Mouse (Mus musculus) G1E (cell line): ENCODE data around the gene Sec14l3. TPM values are rescaled to one million over a fixed set of nuclear protein-coding genes. Genes with fewer than 3 reads are reported as not detected.
A peak's percentile ranks its signal among the peaks of the same experiment; 100 is the strongest.

Experiments used
- ATAC-seq: 2 replicates; pipeline ENCODE4 v1.8.0; 2016; ENCODE audit warnings: mild to moderate bottlenecking; ENCODE audit not compliant: insufficient number of reproducible peaks, poor library complexity, low FRiP score, severe bottlenecking; ENCODE audit errors: extremely low read depth
- DNase-seq: peaks from one replicate; pipeline ENCODE4 v3.0.0; 2012; ENCODE audit warnings: low spot score
- H3K27me3 ChIP-seq: 2 replicates; pipeline ENCODE4 v1.6.1; 2012; ENCODE audit warnings: mild to moderate bottlenecking, low read length, inconsistent platforms; ENCODE audit not compliant: insufficient read depth
- H3K36me3 ChIP-seq: replicated peaks from 2 replicates; pipeline ENCODE3; 2012; ENCODE audit warnings: mild to moderate bottlenecking, inconsistent platforms
- H3K4me1 ChIP-seq: 2 replicates; pipeline ENCODE4 v1.6.1; 2012; ENCODE audit warnings: low read depth, low read length, inconsistent platforms, mixed read lengths; ENCODE audit not compliant: insufficient read depth
- H3K4me3 ChIP-seq: 2 replicates; pipeline ENCODE4 v1.5.1; 2012; ENCODE audit warnings: low read depth, mild to moderate bottlenecking, inconsistent platforms, low read length, moderate library complexity, mixed read lengths
- H3K9me3 ChIP-seq: replicated peaks from 2 replicates; pipeline ENCODE4 v1.6.1; 2012; ENCODE audit warnings: inconsistent platforms
- CTCF ChIP-seq: IDR thresholded peaks from 2 replicates; pipeline ENCODE4 v1.5.1; 2012; ENCODE audit warnings: low read depth, low read length, inconsistent platforms, mixed read lengths
- GATA1 ChIP-seq: IDR thresholded peaks from 2 replicates; pipeline ENCODE4 v1.6.1; 2012; ENCODE audit warnings: borderline replicate concordance, low read length, inconsistent platforms, mixed read lengths
- GATA2 ChIP-seq: IDR thresholded peaks from 2 replicates; pipeline ENCODE4 v1.6.1; 2012; ENCODE audit warnings: low read depth, low read length, inconsistent platforms, borderline replicate concordance
- POLR2AphosphoS5 ChIP-seq: IDR thresholded peaks from 2 replicates; pipeline ENCODE4 v1.6.1; 2012; ENCODE audit warnings: low read depth, low read length, inconsistent platforms; ENCODE audit not compliant: insufficient replicate concordance
- TAL1 ChIP-seq: conservative IDR thresholded peaks from 2 replicates; pipeline ENCODE4 v1.6.1; 2012; ENCODE audit warnings: low read depth, low read length, inconsistent platforms, mixed read lengths
- polyA plus RNA-seq: library from polyadenylated mRNA; stranded (reverse); fragments of >175 nt; gene quantifications from 2 replicates; pipeline ENCODE4 v1.2.3, GENCODE M21; 2012
- total RNA-seq, 2 experiments: library from RNA; stranded (forward) in 1 of 2; stranded (reverse) in 1 of 2; fragments of 200-1000 nt in 1 of 2; fragments of >200 nt in 1 of 2; fragmentation: Nextera tagmentation in 1 of 2; gene quantifications; 2 replicates each; pipeline ENCODE4 v1.2.3; 2014 to 2017

Sec14l3 gene
- total and polyA plus RNA-seq, 3 experiments: 0.11 TPM; not detected in 2

DNA sequence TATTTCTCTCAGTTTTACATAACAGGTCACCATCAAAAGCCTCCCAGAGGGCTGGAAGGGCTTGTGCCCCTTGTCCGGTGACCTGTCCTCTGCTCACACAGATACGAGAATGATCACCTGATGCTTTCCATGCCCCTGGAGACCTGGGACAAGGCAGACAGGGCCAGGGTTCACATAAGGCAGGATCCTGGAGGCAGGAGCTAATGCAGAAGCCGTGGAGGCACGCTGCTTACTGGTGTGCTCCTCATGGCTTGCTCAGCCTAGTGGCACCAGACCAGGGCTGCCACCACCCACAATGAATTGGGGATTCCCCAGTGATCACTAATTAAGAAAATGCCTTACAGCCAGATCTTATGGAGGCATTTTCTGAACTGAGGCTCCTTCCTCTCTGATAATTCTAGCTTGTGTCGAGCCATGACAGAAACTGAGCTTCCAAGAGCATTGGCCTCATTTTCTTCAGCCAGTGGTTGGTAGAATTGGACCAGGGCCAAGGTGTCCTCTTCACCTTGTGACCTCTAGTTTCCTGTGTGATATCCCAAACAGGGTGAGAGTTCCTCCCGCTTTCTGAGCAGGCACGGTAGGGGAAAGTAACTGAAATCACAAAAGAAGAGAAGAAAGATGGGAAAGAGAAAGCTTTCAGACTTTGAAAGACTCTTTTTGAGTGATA, 13.8 kb downstream of the Sec14l3 start:
- TF ChIP-seq TAL1 (no peak), CTCF (no peak), POLR2AphosphoS5 (no peak), GATA2 (no peak), GATA1 (no peak)
- Histone ChIP-seq H3K4me3 (no peak overlapping the region), H3K9me3 (peaks cover 4% of the 10 kb centered on the region), H3K27me3 (peaks cover 7% of the 10 kb centered on the region; the same call in 1 of the 2 replicates), H3K36me3 (no peaks in the 10 kb centered on the region), H3K4me1 (no peaks in the 10 kb centered on the region)
- ATAC-seq: no peak
- no peak for DNase-seq

GRCm38 (mm10) chr11:4080219-4080618, 15.6 kb downstream of the Sec14l3 start:
- peak; percentile 45; the same call in 1 of the 2 replicates for ATAC-seq
- TF ChIP-seq CTCF: peak; percentile 83
- no peak for TF ChIP-seq TAL1
- peak; percentile 30 for DNase-seq
- peaks cover 16% of the 10 kb centered on the region for H3K27me3 ChIP-seq
- no peak overlapping the region for H3K4me3 ChIP-seq
- no peaks in the 10 kb centered on the region for H3K4me1 ChIP-seq
- no peaks in the 10 kb centered on the region for H3K36me3 ChIP-seq
- H3K9me3 ChIP-seq: peaks cover 4% of the 10 kb centered on the region

DNA sequence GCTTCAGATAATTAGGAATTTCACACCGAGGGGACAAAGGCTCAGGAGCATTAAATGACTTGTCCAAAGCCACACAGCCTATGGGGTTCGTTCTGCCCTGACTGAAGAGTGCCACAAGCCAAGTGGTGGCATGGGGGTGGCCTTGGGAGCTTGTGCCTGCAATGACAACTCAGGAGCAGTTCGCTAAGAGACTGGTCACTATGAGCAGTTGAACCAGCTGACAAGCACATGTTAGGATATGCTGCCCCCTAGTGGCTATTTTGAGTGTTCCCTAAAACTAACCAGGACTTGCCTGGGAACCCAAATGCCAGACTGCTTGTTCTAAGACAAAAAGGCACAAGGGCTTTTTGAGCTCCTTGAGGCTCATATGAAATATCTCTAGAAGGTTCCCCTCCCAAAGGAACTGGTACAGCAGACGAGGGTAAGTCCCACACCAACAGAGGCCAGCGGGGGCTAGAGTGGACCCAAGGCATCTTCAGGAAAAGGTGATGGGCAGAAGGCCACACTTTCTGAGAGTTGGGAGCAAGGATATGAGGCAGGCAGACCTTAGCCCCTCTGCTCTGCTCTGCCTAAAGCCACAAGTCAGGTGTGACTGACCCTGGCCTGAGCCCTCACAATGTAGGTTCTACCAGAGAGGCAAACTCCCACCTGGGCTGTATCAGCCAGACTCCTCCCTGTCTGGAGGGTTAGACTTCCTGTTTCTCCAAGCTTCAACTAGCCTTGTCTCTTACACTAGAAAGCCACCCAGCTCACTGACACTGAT, 18.9 kb downstream of the Sec14l3 start:
- no peak overlapping the region for H3K4me3 ChIP-seq
- ATAC-seq: no peak; the same call in 1 of the 2 replicates
- TF ChIP-seq GATA2 (no peak), GATA1 (no peak), TAL1 (no peak), POLR2AphosphoS5 (no peak), CTCF (peak; percentile 55)
- no peaks in the 10 kb centered on the region for H3K36me3 ChIP-seq
- peaks cover 26% of the 10 kb centered on the region for H3K27me3 ChIP-seq
- H3K4me1 ChIP-seq: peaks cover 5% of the 10 kb centered on the region
- DNase-seq: peak; percentile 38
- H3K9me3 ChIP-seq: peaks cover 4% of the 10 kb centered on the region

- ATAC-seq (no peak), DNase-seq (peak; percentile 21)
- peaks cover 10% of the 10 kb centered on the region for H3K9me3 ChIP-seq
- no peak for TF ChIP-seq GATA1
- TF ChIP-seq POLR2AphosphoS5: no peak
- TF ChIP-seq GATA2: no peak
- no peak for TF ChIP-seq TAL1
- TF ChIP-seq CTCF: no peak
- peaks cover 24% of the 10 kb centered on the region for H3K27me3 ChIP-seq
- peaks cover 5% of the 10 kb centered on the region for H3K4me1 ChIP-seq
- peaks cover 6% of the 10 kb centered on the region for H3K36me3 ChIP-seq
- H3K4me3 ChIP-seq: no peak overlapping the region
These were observed 21.6 kb downstream of the Sec14l3 start for GRCm38 (mm10) chr11:4086246-4086645.

DNA sequence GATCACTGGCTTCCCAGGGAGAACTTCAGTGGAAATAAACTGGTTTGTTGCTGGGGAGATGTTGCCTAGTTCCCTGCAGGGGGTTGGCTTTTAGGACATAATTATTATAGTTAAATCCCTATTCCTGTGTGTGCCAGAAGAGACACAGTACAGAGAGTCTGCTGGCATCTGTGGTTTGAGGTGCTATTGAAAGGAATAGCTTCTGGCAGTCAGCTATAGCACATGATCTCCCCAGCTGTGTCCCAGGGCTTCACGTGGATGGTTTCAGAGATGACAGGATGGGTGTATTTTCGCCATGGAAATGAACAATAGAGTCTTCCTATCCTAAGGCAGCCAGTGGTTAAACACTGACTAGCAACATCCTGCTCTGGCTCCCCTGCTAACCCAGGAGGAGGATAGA, 22.6 kb downstream of the Sec14l3 start:
- no peak for DNase-seq
- H3K9me3 ChIP-seq: peaks cover 18% of the 10 kb centered on the region
- no peak for ATAC-seq

DNA sequence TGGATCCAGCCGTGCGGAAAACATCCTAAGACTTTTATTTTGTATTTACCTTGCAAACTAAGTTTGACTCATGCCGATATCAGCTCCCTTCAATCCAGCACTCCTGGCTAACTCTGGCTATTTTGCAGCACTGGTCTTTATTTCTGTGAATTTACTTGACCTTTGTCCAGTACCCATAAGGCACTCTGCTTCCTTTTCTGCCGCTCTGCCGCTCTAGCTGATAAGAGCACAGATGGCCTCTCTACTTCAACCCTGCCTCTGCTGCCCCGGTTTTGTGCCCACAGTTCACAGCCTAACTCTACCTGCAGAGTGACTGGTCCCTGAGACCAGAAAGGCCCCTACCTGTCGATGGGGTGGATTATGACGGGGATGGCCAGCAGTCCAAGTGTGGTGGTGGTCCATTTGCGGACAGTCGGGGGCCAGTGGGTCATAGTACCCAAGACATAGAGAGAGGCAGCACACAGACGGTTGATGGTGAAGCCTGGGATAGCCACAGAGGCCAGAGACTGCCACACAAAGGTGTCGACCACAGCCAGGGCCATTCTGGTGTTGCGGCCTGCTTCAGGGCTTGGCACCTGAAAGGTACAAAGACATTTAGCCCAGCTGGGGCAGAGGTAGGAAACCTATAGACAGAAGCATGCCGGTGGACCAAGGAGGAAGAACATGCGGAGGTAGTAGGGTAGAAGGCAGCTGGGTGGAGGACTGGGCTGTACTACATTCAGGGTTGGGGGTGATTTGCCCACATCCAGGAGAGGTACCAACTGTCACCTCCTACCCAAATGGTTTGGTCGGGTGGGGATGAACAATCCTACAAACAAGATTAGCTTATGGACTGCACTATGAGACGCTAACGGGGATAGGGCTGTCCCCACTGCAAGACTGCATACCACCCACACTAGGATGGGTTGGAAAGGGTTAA, 29.1 kb downstream of the Sec14l3 start:
- Histone ChIP-seq H3K4me3 (peak overlapping the region; percentile 75), H3K36me3 (peaks cover 35% of the 10 kb centered on the region), H3K4me1 (peaks cover 53% of the 10 kb centered on the region), H3K27me3 (no peaks in the 10 kb centered on the region; the same call in 1 of the 2 replicates), H3K9me3 (peaks cover 15% of the 10 kb centered on the region)
- DNase-seq (no peak), ATAC-seq (no peak)
- TF ChIP-seq TAL1 (no peak), GATA2 (no peak), GATA1 (no peak), CTCF (no peak), POLR2AphosphoS5 (no peak)

More for the DNA sequence above, 22.6 kb downstream of the Sec14l3 start:
- no peak for TF ChIP-seq GATA2
- no peak for TF ChIP-seq CTCF
- no peak for TF ChIP-seq POLR2AphosphoS5
- no peak for TF ChIP-seq TAL1
- TF ChIP-seq GATA1: no peak
- H3K27me3 ChIP-seq: peaks cover 23% of the 10 kb centered on the region
- peaks cover 5% of the 10 kb centered on the region for H3K4me1 ChIP-seq
- peaks cover 16% of the 10 kb centered on the region for H3K36me3 ChIP-seq
- no peak overlapping the region for H3K4me3 ChIP-seq
